Mouse (Mus musculus) midbrain, postnatal 0 days (tissue): ENCODE data around the gene Creb3l2. TPM values are rescaled to one million over a fixed set of nuclear protein-coding genes. Genes with fewer than 3 reads are reported as not detected.

Experiments
- ATAC-seq: fragments of 200-750 bp; cut with Nextera tagmentation; 2 replicates; pipeline ENCODE4 v1.8.0; 2017; ENCODE audit warnings: moderate number of reproducible peaks, mild to moderate bottlenecking, moderate TSS enrichment, moderate library complexity; ENCODE audit not compliant: low FRiP score
- DNase-seq: peaks from one replicate; pipeline ENCODE4 v3.0.0-alpha.2; 2015; ENCODE audit warnings: low spot score
- H3K27ac ChIP-seq: fragments of 300-500 bp; sonication (generic); 2 replicates; pipeline ENCODE4 v1.5.1; 2014; ENCODE audit warnings: low read depth, mild to moderate bottlenecking, low read length, mixed read lengths
- H3K27me3 ChIP-seq: fragments of 300-500 bp; sonication (generic); 2 replicates; pipeline ENCODE4 v1.6.1; 2014; ENCODE audit warnings: low read length, control low read depth, mixed read lengths; ENCODE audit not compliant: insufficient read depth
- H3K36me3 ChIP-seq: fragments of 300-500 bp; sonication (generic); 2 replicates; pipeline ENCODE4 v1.6.1; 2014; ENCODE audit warnings: low read length, control low read depth, mixed read lengths; ENCODE audit not compliant: insufficient read depth
- H3K4me1 ChIP-seq: fragments of 300-500 bp; sonication (generic); 2 replicates; pipeline ENCODE4 v1.6.1; 2014; ENCODE audit warnings: mild to moderate bottlenecking, control low read depth, antibody characterized with exemption, low read length, mixed read lengths; ENCODE audit not compliant: insufficient read depth
- H3K4me2 ChIP-seq: fragments of 300-500 bp; sonication (generic); 2 replicates; pipeline ENCODE4 v1.6.1; 2014; ENCODE audit warnings: low read depth, mild to moderate bottlenecking, low read length, mixed read lengths; ENCODE audit not compliant: poor library complexity, severe bottlenecking
- H3K4me3 ChIP-seq: fragments of 300-500 bp; sonication (generic); 2 replicates; pipeline ENCODE4 v1.5.1; 2014; ENCODE audit warnings: low read depth, mild to moderate bottlenecking, low read length, moderate library complexity
- H3K9ac ChIP-seq: fragments of 300-500 bp; sonication (generic); replicated peaks from 2 replicates; pipeline ENCODE4 v1.6.1; 2014; ENCODE audit warnings: mild to moderate bottlenecking, low read length, moderate library complexity, mixed read lengths; ENCODE audit not compliant: poor library complexity, severe bottlenecking
- H3K9me3 ChIP-seq: fragments of 300-500 bp; sonication (generic); 2 replicates; pipeline ENCODE4 v1.6.1; 2016; ENCODE audit warnings: low read length, control low read depth
- CTCF ChIP-seq: IDR thresholded peaks from 2 replicates; pipeline ENCODE4 v1.5.1; 2016; ENCODE audit warnings: antibody characterized with exemption, mild to moderate bottlenecking
- WGBS: fragments of 180-500 bp; shearing (Covaris S2); extraction: QIAGEN DNeasy Blood & Tissue Kit; methylation state at CpG from one replicate; pipeline ENCODE4 v1.1.7; 2014; 5-methylcytosine and 5-hydroxymethylcytosine counted together
- polyA plus RNA-seq: library from polyadenylated mRNA; unstranded; fragments of >200 nt; fragmentation: Nextera tagmentation; extraction: Ambion mirVana; gene quantifications from 2 replicates; pipeline ENCODE4 v1.2.1, GENCODE M21; 2015
- total RNA-seq: library from RNA; depleted of rRNA; stranded (reverse); fragments of >200 nt; gene quantifications from 2 replicates; pipeline ENCODE4 v1.2.3, GENCODE M21; 2014

The Creb3l2 gene
- total and polyA plus RNA-seq, 2 experiments from 2014 or later = 2.1 to 3.9 TPM

GRCm38 (mm10) chr6:37371341-37371740 is 70.6 kb downstream of the Creb3l2 start:
- Histone ChIP-seq H3K27ac (no peak overlapping the region), H3K9me3 (no peaks in the 10 kb centered on the region), H3K36me3 (no peaks in the 10 kb centered on the region), H3K9ac (no peak overlapping the region), H3K27me3 (no peaks in the 10 kb centered on the region), H3K4me3 (no peak overlapping the region), H3K4me2 (no peak overlapping the region), H3K4me1 (no peaks in the 10 kb centered on the region)
- DNase-seq = no peak
- TF ChIP-seq CTCF = peak; percentile 48
- WGBS = 82% methylated on average over 7 of the region's 7 CpGs
- ATAC-seq = no peak

DNA sequence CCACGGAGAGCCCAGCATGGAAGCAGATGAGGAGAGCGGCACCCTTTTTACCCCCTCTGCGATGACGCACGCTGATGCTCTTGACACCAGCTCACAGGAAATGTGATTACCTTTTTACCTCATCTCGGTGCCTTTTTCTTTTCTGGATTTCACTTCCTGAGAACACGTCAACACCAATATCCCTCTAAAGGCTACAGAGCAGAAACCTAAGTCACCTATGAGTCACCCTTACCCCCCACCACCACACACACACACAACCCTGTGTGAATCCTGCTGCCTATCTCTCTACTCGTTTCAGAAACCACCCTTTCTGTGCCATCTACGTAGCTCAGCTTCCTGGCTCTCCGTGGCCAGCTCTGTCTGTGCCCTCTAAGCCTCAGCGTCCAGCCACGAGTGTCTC is 71.4 kb downstream of the Creb3l2 start:
- no peaks in the 10 kb centered on the region for H3K4me1 ChIP-seq
- H3K27ac ChIP-seq = no peak overlapping the region
- H3K27me3 ChIP-seq = no peaks in the 10 kb centered on the region
- H3K9ac ChIP-seq = no peak overlapping the region
- ATAC-seq (no peak), DNase-seq (no peak)
- no peak overlapping the region for H3K4me2 ChIP-seq
- 90% methylated on average over 12 of the region's 12 CpGs for WGBS
- no peak overlapping the region for H3K4me3 ChIP-seq
- H3K36me3 ChIP-seq = no peaks in the 10 kb centered on the region
- TF ChIP-seq CTCF = no peak
- H3K9me3 ChIP-seq = no peaks in the 10 kb centered on the region

DNA sequence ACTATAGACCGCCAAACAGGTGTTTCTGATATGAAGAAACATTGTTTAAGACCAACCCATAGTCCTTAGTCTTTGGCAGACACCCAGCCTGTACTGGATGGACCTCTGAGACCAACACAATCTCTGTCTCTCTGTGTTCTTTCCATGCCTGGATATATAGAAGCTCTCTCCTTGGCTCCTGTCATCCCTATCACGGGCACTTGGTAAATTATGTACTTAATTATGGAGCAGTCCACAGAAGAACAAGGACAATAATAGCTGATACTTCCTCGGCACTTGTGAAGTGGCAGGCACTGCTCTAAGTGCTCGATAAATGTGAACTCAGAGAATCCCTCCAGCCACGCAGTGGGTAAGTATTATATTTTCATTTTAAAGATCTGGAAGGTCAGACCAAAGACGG is 72.2 kb downstream of the Creb3l2 start:
- WGBS = 90% methylated on average over 6 of the region's 6 CpGs
- H3K27me3 ChIP-seq = no peaks in the 10 kb centered on the region
- no peak for ATAC-seq
- H3K27ac ChIP-seq = no peak overlapping the region
- no peak overlapping the region for H3K9ac ChIP-seq
- no peak overlapping the region for H3K4me2 ChIP-seq
- H3K36me3 ChIP-seq = no peaks in the 10 kb centered on the region
- no peak for DNase-seq
- H3K9me3 ChIP-seq = no peaks in the 10 kb centered on the region
- no peaks in the 10 kb centered on the region for H3K4me1 ChIP-seq
- H3K4me3 ChIP-seq = no peak overlapping the region
- TF ChIP-seq CTCF = no peak

GRCm38 (mm10) chr6:37368281-37368680 is 73.7 kb downstream of the Creb3l2 start:
- Histone ChIP-seq H3K9ac (no peak overlapping the region), H3K36me3 (no peaks in the 10 kb centered on the region), H3K27me3 (no peaks in the 10 kb centered on the region), H3K4me3 (no peak overlapping the region), H3K27ac (no peak overlapping the region), H3K4me2 (no peak overlapping the region), H3K9me3 (no peaks in the 10 kb centered on the region), H3K4me1 (no peaks in the 10 kb centered on the region)
- 79% methylated on average over 13 of the region's 13 CpGs for WGBS
- ATAC-seq = no peak
- no peak for DNase-seq
- no peak for TF ChIP-seq CTCF

- WGBS = 94% methylated on average over 6 of the region's 6 CpGs
- no peak for TF ChIP-seq CTCF
- ATAC-seq (no peak), DNase-seq (no peak)
- Histone ChIP-seq H3K4me1 (no peaks in the 10 kb centered on the region), H3K9ac (no peak overlapping the region), H3K27me3 (no peaks in the 10 kb centered on the region), H3K27ac (no peak overlapping the region), H3K4me2 (no peak overlapping the region), H3K36me3 (no peaks in the 10 kb centered on the region), H3K4me3 (no peak overlapping the region), H3K9me3 (no peaks in the 10 kb centered on the region)
Observed at GRCm38 (mm10) chr6:37366991-37367390, 75.0 kb downstream of the Creb3l2 start.

GRCm38 (mm10) chr6:37365179-37365578 is 76.8 kb downstream of the Creb3l2 start:
- TF ChIP-seq CTCF = no peak
- no peak for ATAC-seq
- Histone ChIP-seq H3K4me2 (no peak overlapping the region), H3K9me3 (no peaks in the 10 kb centered on the region), H3K9ac (no peak overlapping the region), H3K36me3 (no peaks in the 10 kb centered on the region), H3K27me3 (no peaks in the 10 kb centered on the region), H3K4me1 (no peaks in the 10 kb centered on the region), H3K4me3 (no peak overlapping the region), H3K27ac (no peak overlapping the region)
- WGBS = 56% methylated on average over 11 of the region's 11 CpGs
- no peak for DNase-seq
